Mouse (Mus musculus) ovary, postnatal 10 days (tissue): ENCODE results near the gene Atxn1.

Experiments used
- DNase-seq: peaks from one replicate; pipeline ENCODE4 v3.0.0; 2022; ENCODE audit warnings: low spot score

Gene Atxn1

DNA sequence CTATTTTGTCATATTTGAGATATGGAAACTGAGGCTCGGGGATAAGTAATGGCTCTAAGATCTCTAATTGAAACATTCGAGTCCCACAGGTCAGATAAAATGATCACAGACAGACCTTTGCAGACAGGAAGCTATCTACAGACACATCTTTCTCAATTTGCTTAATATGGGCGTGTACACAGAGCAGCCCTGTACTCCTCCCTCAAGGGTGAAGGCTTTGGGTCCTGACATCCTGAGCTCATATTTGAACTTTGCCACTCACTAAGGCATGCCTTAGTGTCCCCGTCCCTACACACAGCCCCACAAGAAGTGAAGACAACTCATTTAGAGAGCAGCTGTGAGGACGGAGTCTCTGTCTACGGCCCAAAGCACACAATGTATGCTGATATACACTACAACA, 70.6 kb downstream of the Atxn1 start:
- no peak for DNase-seq

DNA sequence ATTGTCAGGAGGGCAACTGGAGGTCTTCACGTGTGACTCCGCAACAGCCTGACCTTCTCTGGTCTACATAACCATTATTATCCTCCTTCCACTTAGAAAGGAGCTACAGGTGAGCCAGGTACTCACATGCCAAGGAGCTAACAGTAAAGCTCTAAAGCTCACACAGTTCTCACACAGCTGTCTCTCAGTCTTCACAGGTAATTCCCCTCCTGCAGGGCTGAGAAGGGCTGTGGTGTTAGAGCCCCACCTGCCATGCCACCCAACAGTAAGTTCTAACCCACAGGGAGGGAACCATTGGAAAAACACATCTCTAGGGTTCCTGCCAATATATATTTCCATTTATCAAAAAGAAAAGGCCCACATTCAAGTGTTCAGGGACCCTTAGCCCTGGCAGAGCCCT, 73.7 kb downstream of the Atxn1 start:
- DNase-seq = no peak

DNA sequence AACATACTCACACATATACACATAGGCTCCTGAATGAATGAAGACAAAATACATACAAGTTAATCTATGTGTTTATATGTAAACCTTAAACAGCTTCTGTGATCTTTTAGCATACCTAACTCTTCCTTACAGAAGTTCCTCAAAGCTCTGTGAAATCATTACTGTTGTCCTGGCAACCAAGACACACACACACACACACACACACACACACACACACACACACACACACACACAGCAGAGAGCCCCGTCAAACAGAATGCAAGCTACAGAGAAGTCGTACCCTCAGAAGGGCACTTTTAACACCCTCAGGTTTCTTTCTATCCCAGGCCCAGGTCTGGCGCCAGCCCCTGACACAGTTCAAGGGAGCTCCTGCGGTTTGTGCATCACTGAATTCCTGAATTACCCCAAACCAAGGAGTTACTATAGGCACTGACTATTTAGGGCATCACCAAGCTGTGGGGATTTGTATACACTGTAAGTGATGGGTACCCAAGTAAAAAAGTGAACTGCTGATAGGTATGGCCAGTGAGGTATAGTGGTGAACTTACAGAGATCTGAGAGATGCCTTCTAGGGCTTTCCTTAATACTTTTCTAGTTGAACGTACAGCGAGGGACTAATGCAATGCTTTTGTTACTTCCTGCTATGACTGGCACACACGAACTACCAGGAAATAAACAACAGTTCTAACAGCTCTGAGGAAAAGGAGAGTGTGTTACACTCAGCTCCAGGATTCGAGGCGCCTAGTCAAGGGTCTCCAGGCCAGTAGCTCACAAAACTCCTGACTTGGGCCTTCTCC, 75.7 kb downstream of the Atxn1 start:
- DNase-seq = no peak

DNA sequence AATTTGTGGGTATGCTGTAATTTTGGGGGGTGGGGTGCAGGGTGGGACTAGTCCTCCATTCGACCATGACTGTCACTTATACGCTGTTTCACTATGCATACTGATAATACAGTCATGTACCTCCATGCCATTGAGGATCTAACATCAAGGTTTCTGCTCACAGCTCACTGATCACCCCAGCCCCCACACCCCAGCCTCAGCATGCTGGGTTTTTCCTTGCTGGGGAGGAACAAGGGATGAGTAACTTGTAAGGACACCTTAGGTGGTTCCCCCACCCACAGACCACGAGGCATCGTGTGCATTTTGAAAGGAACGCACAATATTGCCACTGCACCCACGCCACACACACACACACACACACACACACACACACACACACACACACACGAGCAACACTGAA, 79.9 kb downstream of the Atxn1 start:
- DNase-seq = no peak

DNA sequence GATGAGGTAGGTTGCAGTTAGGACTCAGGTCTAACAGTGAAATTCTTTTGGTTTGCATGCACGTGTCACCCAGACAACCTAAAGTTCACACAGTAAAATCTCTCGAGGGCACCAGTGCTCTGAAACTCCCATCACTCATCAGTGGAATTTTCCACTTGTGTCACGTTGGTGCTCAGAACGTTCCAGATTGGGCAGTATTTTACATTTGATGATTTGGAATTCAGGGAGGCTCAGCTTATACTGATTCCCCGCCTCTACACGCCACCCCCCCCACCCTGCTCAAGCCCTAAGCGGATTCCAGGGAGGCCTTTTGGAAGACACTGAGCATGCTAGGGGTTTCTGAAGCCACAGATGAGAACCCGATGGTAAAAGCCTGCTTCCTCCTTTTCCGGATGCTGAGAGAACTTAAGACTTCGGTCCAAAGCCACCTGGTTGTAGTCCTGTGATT, 81.0 kb downstream of the Atxn1 start:
- DNase-seq = no peak

DNA sequence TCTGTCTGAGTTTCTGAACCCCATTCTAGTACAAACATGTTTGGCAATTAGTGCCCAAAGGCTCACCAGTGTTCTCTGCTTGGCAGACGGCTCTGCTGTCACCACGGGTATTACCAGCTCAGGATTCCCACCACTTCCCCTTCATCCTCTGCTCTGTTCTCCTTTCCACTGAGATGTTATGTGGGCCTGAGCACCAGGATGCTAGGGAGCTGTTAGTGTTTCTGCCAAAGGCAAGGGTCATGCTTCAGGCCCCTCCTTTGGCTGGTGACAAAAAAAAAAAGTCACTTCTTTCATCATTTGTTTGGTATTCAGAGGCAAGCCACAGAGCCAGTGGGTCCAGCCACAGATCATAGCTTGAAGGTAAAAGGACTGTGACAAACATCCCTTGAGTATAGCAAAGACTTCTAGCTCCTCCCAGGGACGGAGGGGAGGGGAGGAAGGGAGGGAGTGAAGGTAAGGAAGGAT, 81.8 kb downstream of the Atxn1 start:
- no peak for DNase-seq

DNA sequence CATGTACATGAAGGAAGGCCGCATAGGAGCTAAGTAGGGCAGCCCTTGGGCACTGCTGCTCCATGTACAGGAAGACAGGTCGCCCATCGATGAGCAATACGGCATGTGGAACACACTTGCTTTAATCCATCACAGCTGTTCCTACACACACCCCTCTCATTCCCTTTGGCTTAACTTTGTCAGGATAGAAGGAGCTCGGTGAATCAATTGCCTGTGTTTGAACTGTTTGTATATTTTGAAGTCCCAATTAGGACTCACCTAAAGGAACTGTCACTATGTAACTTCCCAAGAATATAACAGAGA, 84.3 kb downstream of the Atxn1 start:
- DNase-seq = no peak

DNA sequence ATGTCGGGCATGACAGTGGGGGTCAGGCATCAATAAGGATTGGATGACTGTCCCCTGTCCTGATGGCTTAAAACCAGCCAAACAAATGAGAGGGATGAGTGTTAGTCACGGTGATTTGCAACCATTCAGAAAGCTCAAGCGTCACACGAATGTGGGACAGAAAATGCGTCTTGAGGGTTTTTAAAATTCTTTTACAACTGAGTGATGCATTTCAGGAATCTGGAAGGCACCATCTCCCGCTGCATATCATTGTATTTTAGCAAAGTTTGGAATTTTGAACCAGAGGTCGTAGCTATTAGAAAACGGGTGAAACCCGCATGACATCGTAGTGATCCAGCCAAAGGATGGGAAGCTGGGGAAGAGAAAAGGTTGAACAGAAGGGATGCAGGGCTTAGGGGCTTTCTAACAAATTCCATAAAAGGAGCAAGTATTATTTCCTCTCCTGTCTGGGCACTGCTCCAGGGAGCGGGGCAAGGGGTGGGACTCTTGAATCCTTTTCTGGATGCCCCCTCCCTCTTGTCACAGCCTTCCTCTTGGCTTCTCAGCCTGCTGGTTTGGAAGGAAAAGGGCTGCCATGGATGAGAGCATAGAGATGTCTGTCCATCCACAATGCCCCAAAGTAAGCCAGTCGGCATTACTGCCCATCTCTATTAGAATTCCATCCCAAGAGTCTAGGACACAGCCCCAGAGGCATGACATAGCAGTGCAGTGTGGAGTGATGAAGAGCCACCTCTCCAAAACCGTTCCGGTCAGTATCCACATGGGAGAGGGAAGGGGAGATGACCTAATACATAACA, 84.9 kb downstream of the Atxn1 start:
- DNase-seq = no peak

DNA sequence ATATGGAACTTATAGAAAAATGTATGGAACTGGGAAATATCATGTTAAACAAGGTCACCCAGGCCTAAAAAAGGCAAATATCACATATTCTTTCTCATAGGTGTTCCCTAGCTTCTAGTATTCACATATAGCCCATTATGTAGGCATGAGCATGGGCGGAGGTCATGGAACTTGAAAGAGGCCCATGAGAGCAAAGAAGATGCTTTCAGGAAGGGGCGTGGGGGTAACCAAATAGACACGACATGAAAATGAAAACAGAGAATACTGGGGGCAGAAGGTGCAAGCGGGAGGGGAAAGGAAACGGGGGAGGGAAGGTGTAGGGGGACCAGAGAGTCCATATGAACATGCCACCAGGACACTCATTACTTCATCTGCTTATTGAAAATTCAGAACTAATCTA, 87.9 kb downstream of the Atxn1 start:
- no peak for DNase-seq

DNA sequence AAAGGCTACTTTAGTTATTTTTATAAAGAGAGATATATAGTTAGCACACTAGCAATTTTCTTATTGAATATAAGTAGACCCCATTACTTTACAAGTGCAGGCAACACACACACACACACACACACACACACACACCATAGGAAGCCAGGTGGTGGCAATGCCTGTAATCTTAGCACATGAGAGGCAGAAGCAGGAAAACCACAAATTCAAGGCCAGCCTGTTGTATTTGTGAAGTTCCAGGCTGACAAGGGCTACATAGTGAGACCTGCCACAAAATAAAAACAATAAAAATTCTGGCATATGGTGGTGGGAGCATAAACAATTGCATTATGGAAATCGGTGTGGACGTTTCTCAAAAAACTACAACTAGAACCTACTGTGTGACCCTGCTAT, 88.4 kb downstream of the Atxn1 start:
- DNase-seq = no peak

DNA sequence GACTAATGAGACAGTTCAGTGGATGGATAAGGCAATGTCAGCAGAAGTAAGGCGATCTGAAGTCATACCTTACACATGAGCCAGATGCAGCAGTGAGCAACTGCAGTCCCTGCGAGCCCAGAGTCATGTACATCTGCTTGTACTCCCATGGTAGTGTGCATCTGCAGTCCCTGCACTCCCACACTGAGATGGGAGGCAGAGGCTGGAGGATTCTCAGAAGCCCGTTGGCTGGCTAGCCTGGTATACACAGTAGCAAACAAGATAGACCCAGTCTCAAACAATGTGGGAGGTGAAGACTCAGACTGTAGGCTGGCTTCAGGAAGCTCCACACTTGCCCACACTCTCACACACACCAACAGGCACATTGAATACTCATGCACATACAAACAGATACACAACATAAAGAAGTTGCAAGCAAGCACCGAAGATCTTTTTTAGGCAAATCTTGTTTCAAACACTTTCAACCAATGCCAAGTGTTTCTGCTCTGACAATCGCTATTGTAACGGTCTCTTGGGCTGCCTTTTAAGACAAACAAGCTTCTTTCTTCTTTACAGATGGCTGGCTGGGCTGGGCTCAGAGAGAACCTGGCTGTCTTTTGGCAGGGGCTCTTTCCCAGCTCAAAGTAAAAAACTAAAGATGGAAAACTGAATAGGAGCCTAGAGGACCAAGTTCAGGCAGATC, 89.0 kb downstream of the Atxn1 start:
- no peak for DNase-seq

DNA sequence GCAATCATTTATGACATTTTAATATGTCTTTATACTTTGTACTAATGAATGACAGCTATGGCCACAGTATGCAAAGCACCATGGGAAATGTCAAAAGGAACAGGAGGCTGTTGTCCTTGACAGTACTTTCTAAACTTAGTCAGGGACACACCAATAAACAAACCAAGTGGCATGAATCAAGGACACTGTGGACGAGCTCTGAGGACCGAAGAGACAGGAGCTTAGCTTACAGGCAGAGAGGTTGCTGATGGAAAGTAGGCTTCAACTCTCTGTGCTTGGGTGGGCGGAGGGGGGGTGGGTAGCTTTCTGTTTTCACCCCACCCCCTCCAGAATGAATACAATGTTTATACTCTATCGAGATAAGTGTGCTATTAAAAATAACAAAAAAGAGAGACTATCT, 90.6 kb downstream of the Atxn1 start:
- no peak for DNase-seq

DNA sequence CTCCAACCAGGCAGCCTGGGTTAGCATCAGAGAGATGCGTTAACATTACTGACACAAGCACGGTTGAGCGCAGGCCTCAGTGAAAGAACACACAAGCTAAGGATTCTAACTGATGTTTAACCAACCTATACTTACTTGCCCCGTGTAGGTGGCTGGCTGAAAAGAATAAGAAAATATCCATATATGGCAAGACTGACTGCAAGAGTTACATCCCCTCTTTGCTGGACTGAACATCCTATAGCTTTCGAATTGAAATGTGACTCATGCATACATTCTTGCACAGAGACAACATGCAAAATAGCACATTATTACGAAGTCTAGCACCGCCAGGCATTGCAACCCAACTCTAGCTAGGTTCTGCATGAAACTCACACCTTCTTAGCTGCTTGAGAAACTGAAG, 91.8 kb downstream of the Atxn1 start:
- DNase-seq = no peak

DNA sequence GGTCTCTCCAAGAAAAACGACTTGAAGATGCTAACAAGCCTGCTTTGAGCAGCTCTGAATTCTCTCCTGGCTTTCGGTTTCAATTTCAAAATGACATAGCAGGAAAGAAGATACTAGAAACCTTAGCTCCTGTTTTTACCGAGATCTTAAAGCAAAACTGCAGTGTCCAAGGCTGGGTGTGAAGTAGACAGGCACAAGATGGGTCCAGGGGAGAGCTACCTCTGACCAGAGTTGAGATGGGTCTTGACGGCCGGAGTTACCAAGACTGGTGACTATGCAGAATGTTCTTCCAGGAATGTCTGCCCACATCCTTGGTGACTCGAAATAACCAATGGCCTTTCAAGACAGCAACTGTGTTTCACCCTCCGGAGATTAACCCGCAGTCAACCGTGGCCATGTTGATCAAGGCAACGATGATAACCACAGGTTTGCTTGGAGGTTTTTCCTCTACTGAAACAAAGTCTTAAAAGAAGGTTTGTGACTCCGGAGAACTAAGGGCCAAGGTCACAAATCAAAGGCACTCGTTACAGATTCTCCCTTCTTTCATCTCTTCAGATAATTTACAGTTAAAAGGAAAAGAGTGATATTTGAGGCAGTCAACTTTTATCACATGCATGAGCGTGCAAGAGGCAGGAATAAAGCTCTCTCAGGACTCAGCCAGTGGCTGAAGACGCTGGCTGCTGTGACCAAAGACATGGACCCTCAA, 92.6 kb downstream of the Atxn1 start:
- no peak for DNase-seq

DNA sequence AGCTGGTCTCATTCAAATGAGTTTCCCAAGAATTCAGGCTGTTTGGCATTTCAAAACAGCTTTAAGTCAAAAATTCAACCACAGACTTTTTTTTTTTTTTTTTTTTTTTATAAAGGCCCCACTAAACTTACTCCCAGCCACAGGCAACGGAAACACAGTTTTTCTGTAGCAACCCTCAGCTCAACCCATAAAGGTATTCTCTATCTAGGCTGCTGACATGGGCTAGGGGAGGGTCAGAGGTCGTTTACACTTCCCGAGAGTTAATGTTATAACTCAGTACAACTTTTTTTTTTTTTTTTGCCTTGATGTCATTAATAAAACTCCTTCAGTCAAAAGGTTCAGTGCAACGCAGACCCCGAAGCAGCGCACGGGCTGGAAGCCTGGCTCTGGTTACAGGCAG, 93.3 kb downstream of the Atxn1 start:
- DNase-seq = no peak

DNA sequence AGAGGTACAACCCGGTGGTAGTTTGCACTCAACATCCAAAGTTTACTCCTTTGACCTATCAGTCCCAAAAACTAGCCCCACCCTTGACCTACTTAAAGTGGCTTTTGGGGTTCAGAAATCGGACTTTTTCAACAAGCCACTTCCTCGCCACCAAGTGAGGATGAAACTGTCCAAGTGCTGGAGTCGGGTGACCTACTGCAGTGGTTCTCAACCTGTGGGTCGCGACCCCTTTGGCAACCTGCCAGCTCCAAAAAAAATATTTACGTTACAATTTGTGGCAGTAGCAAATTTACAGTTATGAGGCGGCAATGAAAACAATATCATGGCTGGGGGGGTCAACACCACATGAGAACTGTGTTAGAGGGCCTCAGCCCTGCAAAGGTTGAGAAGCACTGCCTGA, 95.9 kb downstream of the Atxn1 start:
- no peak for DNase-seq

DNA sequence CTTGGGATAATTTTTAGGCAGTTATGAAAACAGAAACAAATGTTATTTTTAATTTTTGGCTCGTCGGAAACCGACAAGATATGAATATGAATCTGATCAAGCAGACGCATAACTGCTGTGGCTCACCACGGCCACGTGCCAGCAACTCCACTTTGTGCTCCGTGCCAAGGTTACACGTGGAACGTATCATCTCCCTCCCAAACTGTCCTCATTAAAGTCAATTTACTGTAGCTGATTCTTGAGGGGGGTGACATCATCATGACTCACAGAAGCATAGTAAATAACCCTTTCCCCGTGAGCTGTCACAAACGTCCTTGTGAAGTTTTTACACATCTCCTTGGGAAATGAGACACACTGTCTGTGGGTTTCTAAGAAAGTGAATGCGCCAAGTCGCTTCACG, 97.5 kb downstream of the Atxn1 start:
- DNase-seq = no peak

DNA sequence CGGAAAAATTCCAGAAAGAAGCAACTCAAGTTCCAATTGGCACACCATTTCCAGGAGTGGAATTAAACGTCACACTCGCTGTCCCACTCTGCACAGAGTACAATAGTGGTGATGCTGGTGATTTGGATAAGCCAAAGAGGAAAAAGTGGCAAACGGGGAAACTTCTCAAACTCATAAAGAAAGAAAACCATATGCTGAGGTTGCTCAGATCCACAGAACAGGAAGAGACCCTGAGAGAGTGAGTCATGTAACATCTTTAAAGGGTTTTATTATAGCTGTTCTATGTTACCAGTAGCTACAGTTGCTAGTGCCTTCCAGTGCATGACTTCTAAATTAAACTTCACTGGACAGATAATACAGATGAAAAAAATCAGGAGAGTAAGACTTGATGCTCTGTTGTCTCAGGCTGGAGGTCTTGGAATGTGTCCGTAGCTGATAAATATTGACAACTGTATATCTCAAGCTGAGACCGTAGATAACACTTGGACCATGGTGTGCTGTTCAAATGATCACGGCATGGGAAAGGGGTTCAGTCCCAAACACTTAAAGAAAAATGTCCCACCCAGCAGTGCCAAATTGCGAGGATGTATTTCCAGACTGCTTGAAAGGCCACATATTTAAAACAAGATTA, 98.1 kb downstream of the Atxn1 start:
- no peak for DNase-seq

DNA sequence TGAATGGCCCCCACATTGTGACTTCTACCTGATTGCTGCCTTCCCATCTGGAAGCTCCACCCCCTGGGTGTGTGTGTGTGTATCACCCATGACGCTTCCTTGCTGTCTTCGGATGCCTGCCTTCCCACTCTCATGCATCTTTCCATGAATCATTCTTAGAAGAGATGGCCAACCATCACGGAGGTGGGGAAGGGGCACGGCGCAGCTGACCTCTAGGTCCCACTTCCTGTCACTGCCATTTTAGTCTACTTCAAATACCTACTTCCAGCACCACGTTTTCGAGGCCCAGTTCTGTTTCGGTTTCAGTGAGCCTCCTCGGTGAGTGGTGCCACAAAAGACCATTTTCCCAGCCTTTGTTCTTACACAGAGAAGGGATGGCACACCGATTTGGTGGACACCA, 99.2 kb downstream of the Atxn1 start:
- DNase-seq = no peak

DNA sequence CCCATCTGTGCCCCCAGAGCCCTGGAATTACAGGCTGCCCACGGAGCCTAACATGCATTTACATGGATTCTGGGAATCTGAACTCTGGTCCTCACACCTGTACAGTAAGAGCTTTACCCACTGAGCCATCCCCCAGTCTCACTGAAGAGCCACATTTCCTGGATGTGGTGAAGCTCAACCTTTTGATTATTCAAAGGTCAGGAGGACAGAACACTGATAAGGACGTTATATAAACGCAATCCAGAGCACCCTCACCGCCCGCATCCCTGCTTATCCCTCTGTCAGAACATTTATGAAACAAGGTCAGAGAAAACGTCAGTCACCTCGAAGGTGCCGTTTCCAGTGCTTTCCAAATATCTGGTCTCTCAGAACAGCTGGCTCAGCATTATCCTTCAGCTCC, 101.0 kb downstream of the Atxn1 start:
- no peak for DNase-seq

DNA sequence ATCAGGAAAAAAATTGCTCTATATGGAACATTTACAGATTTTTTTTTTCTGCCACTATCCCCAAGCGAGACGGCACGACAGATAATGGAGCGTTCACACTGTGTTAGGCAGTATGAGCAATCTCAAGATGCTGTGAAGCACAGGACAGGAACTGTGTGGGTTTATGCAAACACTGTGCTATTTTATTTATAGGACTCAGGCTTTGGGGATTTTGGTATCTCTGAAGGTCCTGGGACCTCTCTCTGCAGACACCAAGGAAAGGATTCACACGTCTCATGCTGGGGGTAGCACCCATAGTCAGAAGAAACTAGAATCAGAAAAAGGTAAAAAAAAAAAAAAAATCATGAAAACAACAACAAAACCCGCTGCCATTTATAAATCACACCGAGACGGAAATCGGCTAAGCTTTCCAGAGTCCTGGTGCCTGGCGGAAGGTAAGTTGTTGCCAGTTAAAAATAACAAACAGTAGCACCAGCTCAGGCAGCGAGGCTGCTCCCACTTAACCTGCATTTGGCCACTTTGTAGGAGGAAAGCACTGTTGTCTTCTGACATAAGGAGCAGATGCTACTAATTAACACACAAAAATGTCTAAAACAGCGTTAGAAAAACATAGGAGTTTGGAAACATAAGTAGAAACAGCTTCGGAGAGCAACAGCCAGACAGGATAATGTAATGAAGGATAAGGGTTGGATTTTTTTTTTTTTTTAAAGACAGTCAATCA, 102.8 kb downstream of the Atxn1 start:
- DNase-seq = no peak
